Mouse (Mus musculus): Measurements from ENCODE around the gene Dapp1. TPM values are rescaled to one million over a fixed set of nuclear protein-coding genes. Genes with fewer than 3 reads are reported as not detected.
A peak's percentile ranks its signal among the peaks of the same experiment; 100 is the strongest.
"Not testable (repeated sequence)": the region's sequence is repeated elsewhere in the genome, so short reads cannot be mapped to it uniquely, and the experiment has no call there.

The Dapp1 gene
- polyA plus RNA-seq, 1 experiment from 2014 or later: 14.8 TPM

GRCm38 (mm10) chr3:137918932-137919311, 62.4 kb downstream of the Dapp1 start:
- Histone ChIP-seq H3K27ac (ENCODE audit: poor library complexity, severe bottlenecking) (peak overlapping the region; percentile 71), H3K9me3 (replicated peaks) (no peaks in the 10 kb centered on the region), H3K4me3 (peak overlapping the region; percentile 77), H3K27me3 (replicated peaks) (no peaks in the 10 kb centered on the region), H3K36me3 (peaks cover 23% of the 10 kb centered on the region), H3K4me2 (peak overlapping the region; percentile 86), H3K4me1 (replicated peaks) (peaks cover 17% of the 10 kb centered on the region), H3K9ac (peak overlapping the region; percentile 88)
- WGBS: 11% methylated on average over 6 of the region's 6 CpGs
- peak; percentile 27; the same call in 1 of the 2 replicates for ATAC-seq (ENCODE audit: insufficient number of reproducible peaks, low FRiP score)

DNA sequence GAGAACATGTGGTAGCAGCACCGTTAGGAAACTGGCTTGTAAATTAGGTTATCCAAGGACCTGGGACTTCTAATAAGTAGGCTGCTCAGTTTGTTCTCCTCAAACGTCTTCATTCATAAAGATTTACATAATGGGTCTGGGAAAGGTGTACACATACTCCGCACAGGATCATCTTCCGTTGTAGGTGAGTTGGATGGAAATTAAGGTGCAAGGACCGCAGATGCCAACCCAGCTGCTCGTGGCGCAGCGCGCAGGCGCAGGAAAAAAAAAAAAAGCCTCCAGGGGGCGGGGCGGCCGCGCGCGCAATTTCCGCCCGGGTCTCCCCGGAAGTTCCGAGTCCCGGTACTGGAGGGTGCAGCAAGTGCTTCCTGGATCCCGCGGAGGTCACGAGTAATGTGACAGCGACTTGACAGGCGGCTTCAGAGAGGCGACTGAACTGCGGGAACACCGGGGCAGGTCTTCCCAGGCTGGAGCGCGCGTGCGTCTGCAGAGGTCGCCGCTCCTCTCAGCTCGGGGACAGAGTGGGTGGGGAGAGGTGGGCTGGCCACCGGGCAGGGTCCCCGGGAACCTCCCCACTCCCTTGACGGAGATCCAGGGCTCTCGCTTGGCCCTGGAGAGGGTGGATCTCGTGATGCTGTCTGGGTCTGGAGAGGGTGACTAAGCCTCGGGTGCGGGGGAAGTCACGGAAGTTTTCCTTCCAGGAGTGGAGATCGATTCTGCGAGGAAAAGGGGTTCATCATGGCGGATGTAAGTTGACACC, 63.0 kb downstream of the Dapp1 start, which contains the start of gene Lamtor3:
Lamtor3 (plus strand) TSS at position 335 of the 760 bp plus-strand sequence.
- peak within 1 kb of the TSS; percentile 88 for H3K9ac ChIP-seq
- peak within 1 kb of the TSS; percentile 77 for H3K4me3 ChIP-seq
- WGBS: under 1% methylated on average over 46 of the region's 47 CpGs
- peak; percentile 93 for ATAC-seq (ENCODE audit: insufficient number of reproducible peaks, low FRiP score)
- H3K27ac ChIP-seq (ENCODE audit: poor library complexity, severe bottlenecking): peak within 1 kb of the TSS; percentile 86
- peak within 1 kb of the TSS; percentile 86 for H3K4me2 ChIP-seq
- H3K9me3 ChIP-seq (replicated peaks): no peaks in the 10 kb centered on the region
- peaks cover 18% of the 10 kb centered on the region for H3K36me3 ChIP-seq
- no peaks in the 10 kb centered on the region for H3K27me3 ChIP-seq (replicated peaks)
- peaks cover 17% of the 10 kb centered on the region for H3K4me1 ChIP-seq (replicated peaks)

DNA sequence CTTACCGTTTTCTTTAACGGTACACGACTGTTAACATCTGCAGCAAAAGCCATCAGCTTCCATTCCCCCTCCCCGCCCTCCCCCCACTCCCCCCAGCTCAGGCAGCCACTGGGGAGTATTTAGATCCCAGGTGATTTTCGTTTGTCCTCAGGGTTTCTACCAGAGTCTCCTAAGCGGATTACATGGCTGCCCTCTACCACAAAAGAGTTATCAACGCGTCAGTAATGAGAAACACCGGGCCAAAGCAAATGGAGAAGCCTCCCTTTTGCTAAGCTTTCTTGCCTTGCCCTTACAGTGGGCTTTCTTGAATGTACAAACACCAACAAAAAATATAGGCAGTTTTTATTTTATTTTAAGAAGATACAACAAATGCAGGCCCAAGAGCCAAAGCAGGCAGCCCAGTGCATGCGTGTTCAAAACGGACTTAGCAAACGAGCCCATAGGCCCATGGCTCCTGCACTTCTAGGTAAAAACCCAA, 63.6 kb downstream of the Dapp1 start:
- Histone ChIP-seq H3K36me3 (peaks cover 18% of the 10 kb centered on the region), H3K9me3 (replicated peaks) (no peaks in the 10 kb centered on the region), H3K27me3 (replicated peaks) (no peaks in the 10 kb centered on the region), H3K9ac (peak overlapping the region; percentile 88), H3K4me2 (peak overlapping the region; percentile 86), H3K4me1 (replicated peaks) (peaks cover 17% of the 10 kb centered on the region), H3K27ac (ENCODE audit: poor library complexity, severe bottlenecking) (peak overlapping the region; percentile 86), H3K4me3 (peak overlapping the region; percentile 77)
- 20% methylated on average over 12 of the region's 12 CpGs for WGBS
- ATAC-seq (ENCODE audit: insufficient number of reproducible peaks, low FRiP score): peak; percentile 12

DNA sequence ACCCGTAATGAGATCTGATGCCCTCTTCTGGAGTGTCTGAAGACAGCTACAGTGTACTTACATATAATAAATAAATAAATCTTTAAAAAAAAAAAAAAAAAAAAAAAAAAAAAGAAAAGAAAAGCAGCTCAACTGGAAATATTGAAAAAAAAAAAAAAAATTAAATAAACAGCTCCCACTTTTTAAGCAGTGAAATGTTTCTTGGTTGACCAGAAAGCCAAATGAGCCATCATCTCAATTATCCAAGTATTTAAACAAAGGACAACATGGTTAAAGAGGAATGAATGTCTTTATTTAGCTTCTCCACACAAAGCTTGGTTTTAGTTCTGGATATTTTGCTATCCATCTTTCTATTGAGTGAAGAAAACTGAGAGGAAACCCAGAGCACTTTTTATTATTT, 66.8 kb downstream of the Dapp1 start:
- WGBS: 71% methylated on average over 1 of the region's 1 CpGs
- H3K36me3 ChIP-seq: peaks cover 14% of the 10 kb centered on the region; the same call in 1 of the 2 replicates
- not testable (repeated sequence) for H3K27me3 ChIP-seq (replicated peaks); H3K4me3 ChIP-seq; H3K27ac ChIP-seq (ENCODE audit: poor library complexity, severe bottlenecking); H3K9me3 ChIP-seq (replicated peaks); ATAC-seq (ENCODE audit: insufficient number of reproducible peaks, low FRiP score); H3K9ac ChIP-seq; H3K4me2 ChIP-seq
- peaks cover 13% of the 10 kb centered on the region for H3K4me1 ChIP-seq (replicated peaks)

GRCm38 (mm10) chr3:137913093-137913492, 68.3 kb downstream of the Dapp1 start:
- H3K9me3 ChIP-seq (replicated peaks): no peaks in the 10 kb centered on the region
- H3K9ac ChIP-seq: no peak overlapping the region
- WGBS: 64% methylated on average over 2 of the region's 2 CpGs
- no peaks in the 10 kb centered on the region for H3K27me3 ChIP-seq (replicated peaks)
- no peak for ATAC-seq (ENCODE audit: insufficient number of reproducible peaks, low FRiP score)
- H3K4me1 ChIP-seq (replicated peaks): peaks cover 6% of the 10 kb centered on the region; the same call in 1 of the 2 replicates
- no peak overlapping the region for H3K4me3 ChIP-seq
- H3K36me3 ChIP-seq: peaks cover 22% of the 10 kb centered on the region
- H3K27ac ChIP-seq (ENCODE audit: poor library complexity, severe bottlenecking): no peak overlapping the region
- H3K4me2 ChIP-seq: no peak overlapping the region

DNA sequence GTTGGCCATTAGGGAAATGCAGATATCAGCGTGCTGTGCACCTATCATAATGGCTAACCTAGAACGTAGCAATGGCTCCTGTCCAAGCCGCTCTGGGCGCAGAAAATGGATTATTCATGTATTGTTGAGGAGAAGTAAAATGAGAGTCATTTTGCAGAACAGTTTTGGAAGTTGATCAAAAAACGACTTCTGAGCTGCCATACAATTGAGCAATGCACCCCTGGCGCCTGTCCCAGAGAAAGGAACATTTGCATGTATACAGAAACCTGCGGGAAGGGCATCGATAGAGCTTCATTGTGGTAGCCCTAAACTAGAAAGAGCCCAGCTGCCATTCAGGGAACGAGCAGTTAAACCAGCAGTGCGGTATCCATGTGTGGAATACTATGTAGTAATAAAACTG, 81.2 kb downstream of the Dapp1 start:
- ATAC-seq (ENCODE audit: insufficient number of reproducible peaks, low FRiP score): no peak
- Histone ChIP-seq H3K36me3 (peaks cover 62% of the 10 kb centered on the region), H3K9me3 (replicated peaks) (no peaks in the 10 kb centered on the region), H3K27me3 (replicated peaks) (no peaks in the 10 kb centered on the region), H3K4me1 (replicated peaks) (no peaks in the 10 kb centered on the region), H3K9ac (no peak overlapping the region), H3K4me2 (no peak overlapping the region), H3K4me3 (no peak overlapping the region), H3K27ac (ENCODE audit: poor library complexity, severe bottlenecking) (no peak overlapping the region)
- WGBS: 90% methylated on average over 10 of the region's 10 CpGs

DNA sequence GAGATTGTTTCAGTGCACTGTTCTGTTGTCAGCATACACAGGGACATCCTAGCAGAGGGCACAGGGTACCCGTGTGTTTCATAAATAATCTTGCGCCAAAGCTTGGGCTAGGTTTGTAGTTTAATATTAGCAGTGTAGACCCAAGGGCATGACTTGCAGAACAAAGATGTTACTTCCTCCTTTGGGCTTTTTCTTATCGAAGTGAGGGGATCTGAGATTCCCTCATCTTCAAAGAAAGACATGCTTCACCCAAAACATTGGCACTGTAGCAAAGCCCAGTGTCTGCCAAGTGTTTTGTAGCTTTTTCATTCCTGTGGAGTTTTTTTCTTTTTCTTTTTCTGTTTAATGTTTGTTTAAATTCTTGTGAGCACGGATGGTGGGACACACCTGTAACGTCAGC, 83.7 kb downstream of the Dapp1 start:
- Histone ChIP-seq H3K27ac (ENCODE audit: poor library complexity, severe bottlenecking) (no peak overlapping the region), H3K36me3 (peaks cover 66% of the 10 kb centered on the region), H3K27me3 (replicated peaks) (no peaks in the 10 kb centered on the region), H3K9me3 (replicated peaks) (no peaks in the 10 kb centered on the region), H3K9ac (no peak overlapping the region), H3K4me2 (no peak overlapping the region), H3K4me1 (replicated peaks) (no peaks in the 10 kb centered on the region), H3K4me3 (no peak overlapping the region)
- no peak for ATAC-seq (ENCODE audit: insufficient number of reproducible peaks, low FRiP score)
- WGBS: 86% methylated on average over 5 of the region's 5 CpGs

DNA sequence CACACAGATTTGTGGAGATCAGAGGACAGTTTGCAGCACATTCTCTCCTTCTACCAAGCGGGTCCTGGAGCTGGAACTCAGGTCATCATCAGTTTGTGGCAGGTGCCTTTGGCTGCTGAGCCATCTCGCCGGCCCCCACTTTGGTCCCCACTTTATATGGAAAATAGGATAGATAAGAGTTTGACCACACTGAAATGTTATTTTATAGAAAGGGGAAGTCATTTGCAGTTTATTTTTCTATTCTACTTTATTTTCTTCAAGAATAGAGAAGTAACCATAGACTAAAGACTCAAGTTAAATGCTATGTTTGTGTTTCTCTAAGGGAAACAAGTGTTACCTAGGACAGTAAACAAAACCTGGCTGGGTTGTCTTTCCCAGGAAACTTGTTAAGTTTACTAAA, 84.5 kb downstream of the Dapp1 start:
- Histone ChIP-seq H3K9me3 (replicated peaks) (no peaks in the 10 kb centered on the region), H3K9ac (no peak overlapping the region), H3K4me1 (replicated peaks) (no peaks in the 10 kb centered on the region), H3K4me2 (no peak overlapping the region), H3K27me3 (replicated peaks) (no peaks in the 10 kb centered on the region), H3K27ac (ENCODE audit: poor library complexity, severe bottlenecking) (no peak overlapping the region), H3K4me3 (no peak overlapping the region), H3K36me3 (peaks cover 64% of the 10 kb centered on the region)
- WGBS: 77% methylated on average over 3 of the region's 3 CpGs
- ATAC-seq (ENCODE audit: insufficient number of reproducible peaks, low FRiP score): no peak

DNA sequence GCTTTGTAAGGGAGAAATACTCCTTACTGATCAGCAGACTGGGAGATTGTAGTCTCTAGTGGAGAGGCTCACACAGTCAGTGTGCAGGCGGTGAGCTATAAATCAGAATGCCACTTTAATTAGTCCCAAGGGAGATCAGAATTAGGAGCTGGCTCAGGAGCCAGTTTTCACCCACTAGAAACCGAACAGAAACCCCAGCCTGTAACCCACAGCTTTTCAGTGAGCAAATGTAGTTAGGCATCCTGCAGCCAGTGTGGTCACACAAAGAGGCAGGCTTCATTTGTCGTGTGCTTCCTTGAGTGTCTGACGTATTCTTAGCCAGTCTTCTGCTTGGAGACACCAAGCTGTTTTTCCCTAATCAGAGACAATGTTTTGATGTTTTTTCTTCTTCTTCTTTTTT, 85.0 kb downstream of the Dapp1 start:
- Histone ChIP-seq H3K9ac (no peak overlapping the region), H3K27me3 (replicated peaks) (no peaks in the 10 kb centered on the region), H3K4me2 (no peak overlapping the region), H3K4me1 (replicated peaks) (no peaks in the 10 kb centered on the region), H3K36me3 (peaks cover 65% of the 10 kb centered on the region), H3K27ac (ENCODE audit: poor library complexity, severe bottlenecking) (no peak overlapping the region), H3K9me3 (replicated peaks) (no peaks in the 10 kb centered on the region), H3K4me3 (no peak overlapping the region)
- ATAC-seq (ENCODE audit: insufficient number of reproducible peaks, low FRiP score): no peak
- WGBS: 87% methylated on average over 4 of the region's 4 CpGs

- H3K27ac ChIP-seq (ENCODE audit: poor library complexity, severe bottlenecking): no peak overlapping the region
- 86% methylated on average over 3 of the region's 3 CpGs for WGBS
- ATAC-seq (ENCODE audit: insufficient number of reproducible peaks, low FRiP score): no peak
- H3K36me3 ChIP-seq: peaks cover 57% of the 10 kb centered on the region
- no peak overlapping the region for H3K4me3 ChIP-seq
- H3K4me1 ChIP-seq (replicated peaks): no peaks in the 10 kb centered on the region
- no peaks in the 10 kb centered on the region for H3K9me3 ChIP-seq (replicated peaks)
- no peak overlapping the region for H3K9ac ChIP-seq
- no peak overlapping the region for H3K4me2 ChIP-seq
- no peaks in the 10 kb centered on the region for H3K27me3 ChIP-seq (replicated peaks)
These were observed 86.1 kb downstream of the Dapp1 start for GRCm38 (mm10) chr3:137895196-137895595.

GRCm38 (mm10) chr3:137893789-137894188, 87.6 kb downstream of the Dapp1 start:
- Histone ChIP-seq H3K4me3 (no peak overlapping the region), H3K27ac (ENCODE audit: poor library complexity, severe bottlenecking) (no peak overlapping the region), H3K4me2 (no peak overlapping the region), H3K9ac (no peak overlapping the region), H3K36me3 (peaks cover 65% of the 10 kb centered on the region), H3K4me1 (replicated peaks) (no peaks in the 10 kb centered on the region), H3K9me3 (replicated peaks) (no peaks in the 10 kb centered on the region), H3K27me3 (replicated peaks) (no peaks in the 10 kb centered on the region)
- 85% methylated on average over 4 of the region's 4 CpGs for WGBS
- ATAC-seq (ENCODE audit: insufficient number of reproducible peaks, low FRiP score): no peak

Data from heart, embryonic 12.5 days (tissue).